Mouse (Mus musculus) ES-E14 (cell line): Measurements from ENCODE around the gene Sipa1l2. TPM values are rescaled to one million over a fixed set of nuclear protein-coding genes. Genes with fewer than 3 reads are reported as not detected.

ENCODE experiments used
- DNase-seq: peaks from one replicate; pipeline ENCODE4 v3.0.0-alpha.2; 2013; ENCODE audit warnings: low read depth, low spot score
- H3K27ac ChIP-seq: 2 replicates; pipeline ENCODE4 v1.5.1; 2012; ENCODE audit warnings: low read depth, mild to moderate bottlenecking, low read length, moderate library complexity, mixed read lengths; ENCODE audit not compliant: poor library complexity, insufficient read depth, severe bottlenecking
- H3K36me3 ChIP-seq: 2 replicates; pipeline ENCODE4 v1.6.1; 2012; ENCODE audit warnings: mild to moderate bottlenecking, low read length, moderate library complexity, mixed read lengths; ENCODE audit not compliant: control insufficient read depth, poor library complexity, insufficient read depth, severe bottlenecking
- H3K4me1 ChIP-seq, 2 experiments: fragments of 150-350 bp in 1 of 2; sonication (generic) in 1 of 2; 2 replicates each; pipeline ENCODE4 v1.6.1; 2012; ENCODE audit warnings: low read length in 2 of 2, mild to moderate bottlenecking in 1 of 2, mixed read lengths in 1 of 2; ENCODE audit not compliant: control insufficient read depth in 2 of 2, insufficient read depth in 2 of 2, poor library complexity in 1 of 2
- H3K4me3 ChIP-seq, 2 experiments: fragments of 150-350 bp in 1 of 2; sonication (generic) in 1 of 2; 2 replicates each; pipeline ENCODE4 v1.5.1; 2012; ENCODE audit warnings: low read length in 2 of 2, low read depth in 1 of 2, mild to moderate bottlenecking in 1 of 2, mixed read lengths in 1 of 2; ENCODE audit not compliant: insufficient read depth in 1 of 2, poor library complexity in 1 of 2, severe bottlenecking in 1 of 2
- H3K9ac ChIP-seq: 2 replicates; pipeline ENCODE4 v1.6.1; 2012; ENCODE audit warnings: low read depth, mild to moderate bottlenecking, low read length, mixed read lengths; ENCODE audit not compliant: poor library complexity, insufficient read depth, severe bottlenecking
- H3K9me3 ChIP-seq: fragments of 150-350 bp; sonication (generic); 2 replicates; pipeline ENCODE4 v1.6.1; 2012; ENCODE audit warnings: low read depth, mild to moderate bottlenecking, low read length; ENCODE audit not compliant: control insufficient read depth, insufficient read depth
- CHD2 ChIP-seq: IDR thresholded peaks from 2 replicates; pipeline ENCODE4 v1.6.1; 2014; ENCODE audit warnings: mild to moderate bottlenecking, low read depth, low read length, inconsistent platforms
- HCFC1 ChIP-seq: IDR thresholded peaks from 2 replicates; pipeline ENCODE4 v1.6.1; 2012; ENCODE audit warnings: low read length, inconsistent platforms, borderline replicate concordance; ENCODE audit not compliant: insufficient read depth
- MAFK ChIP-seq: IDR thresholded peaks from 2 replicates; pipeline ENCODE4 v1.6.1; 2014; ENCODE audit warnings: mild to moderate bottlenecking, low read depth, low read length, inconsistent platforms; ENCODE audit not compliant: insufficient read depth
- ZC3H11A ChIP-seq: IDR thresholded peaks from 2 replicates; pipeline ENCODE4 v1.6.1; 2012; ENCODE audit warnings: low read depth, mild to moderate bottlenecking, inconsistent platforms, low read length, borderline replicate concordance
- ZNF384 ChIP-seq: IDR thresholded peaks from 2 replicates; pipeline ENCODE4 v1.6.1; 2012; ENCODE audit warnings: low read depth, low read length, inconsistent platforms
- in situ Hi-C, 2 experiments: fragments of 600-800 bp; cut with MboI; formaldehyde crosslinking; loops; one replicate each; pipeline ENCODE4 v1.15.1; 2025; ENCODE audit warnings: low sequenced_read_pairs in 2 of 2, inconsistent platforms in 1 of 2; ENCODE audit not compliant: unreplicated experiment in 2 of 2
- total RNA-seq: library from RNA; depleted of rRNA; stranded (reverse); fragments of 300-350 nt; gene quantifications from 2 replicates; pipeline ENCODE4 v1.2.3, GENCODE M21; 2012; rRNA removed

The Sipa1l2 gene
- total RNA-seq, 1 experiment: 19.0 TPM

DNA sequence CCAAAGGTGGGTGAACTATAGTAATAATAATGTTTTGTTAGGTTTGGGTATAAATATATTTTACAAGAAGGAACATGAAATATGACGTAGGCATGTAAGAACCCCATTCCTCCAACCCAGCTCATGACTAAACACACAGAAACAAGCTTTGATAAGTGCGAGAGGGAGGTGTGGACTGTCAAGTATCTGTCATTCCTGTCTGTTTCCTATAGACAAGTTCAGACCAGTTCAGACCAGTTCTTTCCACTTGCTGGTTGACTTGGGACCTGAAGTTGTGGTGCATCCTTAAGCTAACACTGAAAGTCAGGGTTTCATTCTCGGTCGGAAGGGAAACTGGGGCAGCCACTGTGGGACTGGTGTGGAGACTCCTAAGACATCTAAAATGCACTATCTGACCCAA lies 197.0 kb downstream of the Sipa1l2 start:
- Histone ChIP-seq H3K9ac (no peak overlapping the region), H3K4me3 (no peak overlapping the region), H3K9me3 (no peaks in the 10 kb centered on the region), H3K4me1 (peaks cover 4 to 9% of the 10 kb centered on the region in 2 experiments; a peak in 3 of 4 replicates), H3K27ac (no peak overlapping the region), H3K36me3 (no peaks in the 10 kb centered on the region)
- in situ Hi-C loops: no loop called here
- no peak for TF ChIP-seq ZNF384
- TF ChIP-seq ZC3H11A: no peak
- no peak for TF ChIP-seq CHD2
- no peak for TF ChIP-seq MAFK
- TF ChIP-seq HCFC1: no peak
- DNase-seq: no peak

DNA sequence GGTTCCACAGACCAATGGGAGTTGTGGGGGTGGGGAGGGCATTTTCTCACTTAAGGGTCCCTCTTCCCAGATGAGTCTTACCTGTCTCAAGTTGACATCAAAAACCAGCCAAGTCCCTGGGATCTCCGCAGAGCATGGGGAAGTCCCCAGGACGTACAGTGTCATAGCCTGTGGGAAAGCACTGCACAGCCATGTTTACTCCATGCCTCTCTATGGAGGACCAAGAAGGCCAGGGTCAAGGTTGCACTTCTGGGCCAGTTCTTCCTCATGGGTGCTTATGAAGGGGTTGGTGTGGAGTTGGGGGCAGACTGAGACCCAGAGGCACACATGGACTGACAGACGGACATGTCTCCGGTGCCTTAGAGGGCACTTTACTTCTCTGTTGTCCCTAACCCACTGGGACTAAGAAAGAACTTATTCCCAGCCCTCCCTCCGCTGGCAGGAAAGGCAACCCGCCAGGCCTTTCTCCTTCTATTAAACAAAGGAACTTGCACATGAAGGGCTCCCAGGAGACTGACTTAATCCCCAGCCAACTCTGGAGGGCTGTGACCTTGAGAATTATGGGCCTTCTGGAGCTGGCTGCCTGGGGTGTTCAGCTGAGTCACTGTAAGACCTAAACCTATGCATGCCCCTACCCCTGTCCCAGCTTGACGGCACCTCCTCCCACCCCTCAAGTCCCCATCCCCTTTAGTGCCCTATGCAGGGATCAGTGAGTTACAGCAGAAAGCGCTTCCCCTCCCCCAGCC lies 199.9 kb downstream of the Sipa1l2 start:
- Histone ChIP-seq H3K4me1 (peaks cover 4 to 9% of the 10 kb centered on the region in 2 experiments; a peak in 3 of 4 replicates), H3K27ac (peak overlapping the region; percentile 61; the same call in 1 of the 2 replicates), H3K9ac (no peak overlapping the region), H3K36me3 (no peaks in the 10 kb centered on the region), H3K4me3 (no peak overlapping the region), H3K9me3 (no peaks in the 10 kb centered on the region)
- TF ChIP-seq ZC3H11A: no peak
- peak; percentile 77 for TF ChIP-seq MAFK
- in situ Hi-C loops: no loop called here
- no peak for DNase-seq

DNA sequence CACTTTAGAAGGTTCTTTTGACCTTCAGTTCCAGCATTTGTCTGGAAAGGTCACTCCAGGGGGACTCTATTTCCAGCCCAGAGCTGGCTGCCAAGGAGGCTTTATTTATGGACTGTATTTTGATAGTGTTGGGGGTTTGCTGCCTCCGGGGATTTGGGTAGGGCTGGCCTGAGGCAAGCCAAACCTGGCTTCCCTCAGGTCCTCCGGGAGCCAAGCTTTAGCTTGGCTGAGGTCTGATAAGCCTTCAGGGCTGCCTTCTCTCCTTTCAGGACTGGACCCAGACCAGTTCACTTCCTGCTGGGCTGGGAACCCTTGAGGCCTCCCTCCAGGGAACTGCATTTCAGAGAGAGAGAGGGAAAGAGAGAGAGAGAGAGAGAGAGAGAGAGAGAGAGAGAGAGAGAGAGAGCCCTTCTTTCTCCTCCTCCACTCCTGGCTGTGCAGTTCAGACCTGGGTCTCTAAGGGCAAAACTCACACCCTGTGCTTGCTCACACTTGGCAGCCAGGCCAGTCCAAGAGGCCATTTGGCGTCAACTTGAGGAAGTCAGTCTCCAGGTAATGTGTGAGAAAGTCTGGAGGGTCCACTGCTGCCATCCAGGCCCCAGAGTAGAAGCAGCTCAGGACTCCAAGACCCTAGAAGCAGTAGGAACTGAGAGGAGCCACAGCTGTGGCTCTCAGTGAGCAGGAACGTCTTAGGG lies 201.1 kb downstream of the Sipa1l2 start:
- Histone ChIP-seq H3K36me3 (no peaks in the 10 kb centered on the region), H3K4me1 (peaks cover 4 to 9% of the 10 kb centered on the region in 2 experiments; a peak in 3 of 4 replicates), H3K27ac (no peak overlapping the region), H3K4me3 (no peak overlapping the region), H3K9ac (no peak overlapping the region), H3K9me3 (no peaks in the 10 kb centered on the region)
- DNase-seq: no peak
- in situ Hi-C loops: no loop called here
- TF ChIP-seq MAFK: no peak

Other genes starting within 250 kb of the Sipa1l2 start
- 6.4 and 8.7 TPM in 2 replicates for gene Map10, start 100.0 kb upstream of the Sipa1l2 start, total RNA-seq
- 21.5 and 25.3 TPM in 2 replicates for gene Ntpcr, start 160.2 kb upstream of the Sipa1l2 start, total RNA-seq